Mouse (Mus musculus): Measurements from ENCODE around the gene 1700013G24Rik.

GRCm38 (mm10) chr4:137447363-137448196, 5.5 kb upstream of the 1700013G24Rik start:
- TF ChIP-seq CTCF (IDR thresholded peaks at IDR 0.05; ENCODE audit: extremely low read depth, insufficient read depth, low read length) (no peak), POLR2A (IDR thresholded peaks at IDR 0.05; ENCODE audit: extremely low read depth, insufficient read depth, low read length) (no peak)

Measured in cortical plate, adult 2 months (tissue).